Mouse (Mus musculus) left cerebral cortex, postnatal 10 days (tissue): Measurements from ENCODE around the gene Mfap1a. TPM values are rescaled to one million over a fixed set of nuclear protein-coding genes. Genes with fewer than 3 reads are reported as not detected.

Experiments used
- DNase-seq, 2 experiments: peaks; one replicate each; pipeline ENCODE4 v3.0.0; 2021 to 2022; ENCODE audit warnings: low spot score in 2 of 2, mixed read lengths in 1 of 2; ENCODE audit errors: extremely low spot score in 1 of 2
- intact Hi-C: fragments of 180-260 bp; cut with DNase I; formaldehyde crosslinking; loops from one replicate; pipeline ENCODE4 v1.15.1; 2025
- microRNA-seq: library from miRNA; unstranded; fragments of <30 nt; microRNA quantifications from one replicate; pipeline ENCODE4 v1.2.0, GENCODE M21; 2022
- total RNA-seq, 2 experiments: library from RNA; stranded (reverse); gene quantifications; 2 replicates each; pipeline ENCODE4 v1.2.3; 2021

Gene Mfap1a
- total RNA-seq, 2 experiments from 2014 or later: 31.2 to 32.7 TPM

GRCm38 (mm10) chr2:121446506-121446905 is 60.0 kb downstream of the Mfap1a start:
- DNase-seq: no peak
- intact Hi-C loops: no loop called here

- DNase-seq: no peak
- intact Hi-C loops: no loop called here
Observed at GRCm38 (mm10) chr2:121445117-121445516, 61.3 kb downstream of the Mfap1a start.

GRCm38 (mm10) chr2:121444178-121444577 is 62.3 kb downstream of the Mfap1a start, which contains the start of gene Ell3:
Ell3 (minus strand) TSS chr2:121444278.
- intact Hi-C loops: no loop called here
- no peak for DNase-seq

GRCm38 (mm10) chr2:121443068-121443349 is 63.5 kb downstream of the Mfap1a start:
- DNase-seq: peak in 1 of 2 experiments; percentile 28
- intact Hi-C loops: no loop called here

- DNase-seq: peak in 1 of 2 experiments; percentile 58
- intact Hi-C loops: no loop called here
Observed at GRCm38 (mm10) chr2:121442259-121443067, 64.0 kb downstream of the Mfap1a start.

Small RNA genes within 50 kb of the gene (microRNA-seq; reads per million reads assigned to microRNA genes)
- not detected for gene Gm22953

Other genes starting within 250 kb of the Mfap1a start
- 100 to 1,000 TPM; 173 to 183 TPM for gene Trp53bp1, start 235.3 kb downstream of the Mfap1a start, total RNA-seq
- gene Map1a, start 217.1 kb downstream of the Mfap1a start, total RNA-seq: 100 to 1,000 TPM; 391 to 400 TPM
- gene Ppip5k1, start 151.3 kb downstream of the Mfap1a start, total RNA-seq: 10 to 100 TPM; 50.4 to 55.7 TPM
- 100 to 1,000 TPM; 311 to 312 TPM for gene Ckmt1, start 149.0 kb downstream of the Mfap1a start, total RNA-seq
- gene Strc, start 119.5 kb downstream of the Mfap1a start, total RNA-seq: not detected
- 100 to 1,000 TPM; 198 to 214 TPM for gene Pdia3, start 92.9 kb downstream of the Mfap1a start, total RNA-seq
- gene Catsper2, start 92.9 kb downstream of the Mfap1a start, total RNA-seq: 1 to 10 TPM; 4.5 to 4.8 TPM
- not detected for gene Ell3, start 62.4 kb downstream of the Mfap1a start, total RNA-seq
- 100 to 1,000 TPM; 129 to 153 TPM for gene Serf2, start 57.5 kb downstream of the Mfap1a start, total RNA-seq
- gene Hypk, start 53.4 kb downstream of the Mfap1a start, total RNA-seq: 10 to 100 TPM; 23.7 to 25.8 TPM
- 1 to 10 TPM; 1.2 to 1.3 TPM for gene Serinc4, start 49.9 kb downstream of the Mfap1a start, total RNA-seq
- gene Mfap1b, start 32.6 kb downstream of the Mfap1a start, total RNA-seq: 10 to 100 TPM; 35.1 to 37.0 TPM
- 1 to 10 TPM; 4.2 to 4.4 TPM for gene Wdr76, start 58 bp upstream of the Mfap1a start, total RNA-seq